Mouse (Mus musculus): Measurements from ENCODE around the gene Smchd1. TPM values are rescaled to one million over a fixed set of nuclear protein-coding genes. Genes with fewer than 3 reads are reported as not detected.

The Smchd1 gene
- total and polyA plus RNA-seq, 2 experiments from 2014 or later: 33.9 to 42.2 TPM

- no peak overlapping the region for H3K9ac ChIP-seq (replicated peaks; ENCODE audit: low read length)
- WGBS: 80% methylated on average over 4 of the region's 4 CpGs
- peaks cover 12% of the 10 kb centered on the region; the same call in 1 of the 2 replicates for H3K27me3 ChIP-seq (ENCODE audit: insufficient read depth, low read length)
- no peak for TF ChIP-seq CTCF (IDR thresholded peaks at IDR 0.05; ENCODE audit: low read depth)
- H3K4me1 ChIP-seq (ENCODE audit: insufficient read depth, low read length): peaks cover 6% of the 10 kb centered on the region
- DNase-seq (ENCODE audit: low spot score) (no peak), ATAC-seq (no peak)
- no peak overlapping the region for H3K4me3 ChIP-seq (ENCODE audit: low read length)
- no peak overlapping the region for H3K4me2 ChIP-seq (ENCODE audit: low read depth, low read length)
- H3K9me3 ChIP-seq (ENCODE audit: low read length): no peaks in the 10 kb centered on the region
- H3K36me3 ChIP-seq (ENCODE audit: insufficient read depth, low read length): no peaks in the 10 kb centered on the region
- no peak overlapping the region for H3K27ac ChIP-seq
These were observed 160.8 kb downstream of the Smchd1 start for GRCm38 (mm10) chr17:71314315-71314714.

DNA sequence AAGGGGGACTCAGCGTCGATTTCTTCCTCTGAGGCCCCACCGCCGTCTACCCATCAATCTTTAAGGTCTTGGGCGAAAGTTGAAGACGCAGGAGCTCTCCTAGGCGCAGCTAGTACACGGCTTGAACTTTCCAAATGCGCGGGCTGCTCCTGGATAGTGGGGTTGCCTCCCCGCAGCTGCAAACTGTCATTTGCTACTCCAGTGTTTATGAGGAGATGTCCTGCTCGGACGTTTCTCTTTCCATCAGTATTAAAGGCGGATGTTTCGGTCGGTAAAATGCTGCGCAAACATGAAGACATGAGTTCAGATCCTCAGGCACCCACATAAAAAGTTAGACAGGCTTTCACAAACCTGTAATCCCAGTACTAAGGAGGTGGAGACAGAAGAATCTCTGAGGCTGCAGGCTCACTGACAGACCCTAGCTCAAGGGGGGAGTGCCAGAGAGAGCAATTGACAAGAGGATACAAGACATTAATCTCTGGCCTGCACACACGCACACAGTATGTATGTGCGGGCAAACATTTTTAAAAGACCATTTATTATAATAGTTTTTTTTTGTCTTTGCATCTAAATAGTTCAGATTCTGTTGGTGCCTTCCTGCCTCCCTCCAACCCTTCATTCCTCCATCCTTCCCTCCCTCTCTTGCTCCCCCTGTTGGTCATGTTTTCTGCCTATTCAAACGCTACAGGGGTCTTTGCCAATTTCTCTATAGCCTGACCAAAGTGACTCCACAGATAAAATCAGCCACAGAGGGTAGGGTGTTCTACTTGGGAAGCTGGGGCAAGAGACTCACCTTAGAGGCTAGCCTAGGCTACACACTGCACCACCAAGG, 163.6 kb downstream of the Smchd1 start, which contains the start of gene Emilin2:
Emilin2 (minus strand) TSS at position 639 of the 832 bp plus-strand sequence.
- WGBS: 11% methylated on average over 20 of the region's 20 CpGs
- peak within 1 kb of the TSS; percentile 61 for H3K4me3 ChIP-seq (ENCODE audit: low read length)
- H3K27me3 ChIP-seq (ENCODE audit: insufficient read depth, low read length): peaks cover 12% of the 10 kb centered on the region; the same call in 1 of the 2 replicates
- H3K27ac ChIP-seq: no peak within 1 kb of the TSS
- peak within 1 kb of the TSS; percentile 52 for H3K9ac ChIP-seq (replicated peaks; ENCODE audit: low read length)
- peaks cover 6% of the 10 kb centered on the region for H3K4me1 ChIP-seq (ENCODE audit: insufficient read depth, low read length)
- peak within 1 kb of the TSS; percentile 100 for H3K4me2 ChIP-seq (ENCODE audit: low read depth, low read length)
- peak; percentile 40 for DNase-seq (ENCODE audit: low spot score)
- no peaks in the 10 kb centered on the region for H3K9me3 ChIP-seq (ENCODE audit: low read length)
- no peaks in the 10 kb centered on the region for H3K36me3 ChIP-seq (ENCODE audit: insufficient read depth, low read length)
- no peak for ATAC-seq
- peak; percentile 56 for TF ChIP-seq CTCF (IDR thresholded peaks at IDR 0.05; ENCODE audit: low read depth)

DNA sequence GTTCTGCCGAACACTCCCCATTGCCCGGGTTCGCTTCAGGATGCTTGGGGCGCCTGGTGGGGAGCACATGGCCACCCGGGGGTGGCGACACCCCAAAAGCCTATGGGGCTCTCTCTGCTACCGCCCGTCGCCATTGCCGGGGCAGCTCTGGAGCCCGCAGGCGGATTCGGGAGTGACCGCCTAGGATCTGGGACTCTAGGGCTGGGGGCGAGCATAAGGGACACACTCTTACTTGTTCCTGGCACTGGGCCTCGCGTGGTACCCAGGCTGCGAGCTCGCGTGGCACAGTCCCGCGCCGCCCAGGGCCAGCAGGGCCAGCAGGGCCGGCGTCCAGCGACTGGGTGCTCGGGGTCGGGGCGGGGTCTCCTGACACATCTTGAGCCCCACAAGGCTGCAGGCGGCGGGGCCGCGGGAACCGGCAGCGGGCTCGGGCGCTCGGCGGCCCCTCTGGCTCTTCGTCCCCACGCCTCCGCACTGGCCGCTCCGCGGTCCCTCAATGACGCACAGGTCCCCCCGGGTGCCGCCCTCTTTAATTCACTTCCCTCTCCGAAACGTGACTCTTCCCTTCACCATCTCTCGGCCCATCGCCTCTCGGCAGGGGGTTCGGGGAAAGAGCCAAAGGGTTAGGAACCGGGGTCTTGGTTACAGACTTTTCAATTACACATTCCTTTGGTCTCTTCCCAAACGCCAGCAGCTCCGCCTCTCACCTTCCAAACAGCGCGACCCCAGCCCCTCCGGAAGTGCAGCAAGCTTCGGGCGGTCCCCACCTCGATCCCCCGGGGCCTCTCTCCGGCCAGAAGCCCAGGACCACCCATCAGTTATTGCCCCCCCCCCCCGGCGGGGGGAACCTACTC, 164.4 kb downstream of the Smchd1 start:
- Histone ChIP-seq H3K4me3 (ENCODE audit: low read length) (peak overlapping the region; percentile 61), H3K9ac (replicated peaks; ENCODE audit: low read length) (peak overlapping the region; percentile 52), H3K4me1 (ENCODE audit: insufficient read depth, low read length) (peaks cover 6% of the 10 kb centered on the region), H3K27me3 (ENCODE audit: insufficient read depth, low read length) (peaks cover 12% of the 10 kb centered on the region; the same call in 1 of the 2 replicates), H3K27ac (no peak overlapping the region), H3K4me2 (ENCODE audit: low read depth, low read length) (peak overlapping the region; percentile 100), H3K36me3 (ENCODE audit: insufficient read depth, low read length) (no peaks in the 10 kb centered on the region), H3K9me3 (ENCODE audit: low read length) (no peaks in the 10 kb centered on the region)
- peak; percentile 59 for ATAC-seq
- peak; percentile 18 for DNase-seq (ENCODE audit: low spot score)
- WGBS: under 1% methylated on average over 61 of the region's 67 CpGs
- no peak for TF ChIP-seq CTCF (IDR thresholded peaks at IDR 0.05; ENCODE audit: low read depth)

- DNase-seq (ENCODE audit: low spot score) (peak; percentile 18), ATAC-seq (no peak; the same call in 1 of the 2 replicates)
- no peak for TF ChIP-seq CTCF (IDR thresholded peaks at IDR 0.05; ENCODE audit: low read depth)
- Histone ChIP-seq H3K27me3 (ENCODE audit: insufficient read depth, low read length) (peaks cover 12% of the 10 kb centered on the region; the same call in 1 of the 2 replicates), H3K4me2 (ENCODE audit: low read depth, low read length) (peak overlapping the region; percentile 100), H3K4me3 (ENCODE audit: low read length) (peak overlapping the region; percentile 61), H3K9me3 (ENCODE audit: low read length) (no peaks in the 10 kb centered on the region), H3K27ac (no peak overlapping the region), H3K36me3 (ENCODE audit: insufficient read depth, low read length) (no peaks in the 10 kb centered on the region), H3K4me1 (ENCODE audit: insufficient read depth, low read length) (peaks cover 6% of the 10 kb centered on the region), H3K9ac (replicated peaks; ENCODE audit: low read length) (peak overlapping the region; percentile 52)
- 4% methylated on average over 23 of the region's 23 CpGs for WGBS
These were observed 165.2 kb downstream of the Smchd1 start for GRCm38 (mm10) chr17:71309711-71310485.

DNA sequence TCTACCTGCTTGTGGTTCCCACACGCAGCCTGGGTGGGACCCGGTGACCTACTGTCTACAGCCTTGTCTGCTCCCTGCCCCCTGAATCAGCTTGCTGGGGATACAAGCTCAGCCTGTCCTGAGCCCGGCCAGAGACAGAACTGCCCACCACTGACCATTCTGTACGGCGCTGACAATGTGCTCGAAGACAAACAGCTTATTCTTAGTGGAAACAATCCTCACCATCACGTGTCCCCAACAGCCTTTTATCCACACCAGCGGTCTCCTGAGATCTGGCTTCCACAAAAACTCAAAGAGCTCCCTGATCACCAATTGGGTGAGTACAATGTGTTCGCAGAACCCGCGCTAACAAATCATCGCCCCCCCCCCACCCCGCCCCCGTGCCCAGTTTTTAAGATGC, 166.0 kb downstream of the Smchd1 start:
- ATAC-seq: no peak
- WGBS: 13% methylated on average over 14 of the region's 14 CpGs
- no peak overlapping the region for H3K27ac ChIP-seq
- peak overlapping the region; percentile 100 for H3K4me2 ChIP-seq (ENCODE audit: low read depth, low read length)
- peaks cover 12% of the 10 kb centered on the region; the same call in 1 of the 2 replicates for H3K27me3 ChIP-seq (ENCODE audit: insufficient read depth, low read length)
- H3K4me3 ChIP-seq (ENCODE audit: low read length): no peak overlapping the region
- DNase-seq (ENCODE audit: low spot score): no peak
- peaks cover 6% of the 10 kb centered on the region for H3K4me1 ChIP-seq (ENCODE audit: insufficient read depth, low read length)
- H3K36me3 ChIP-seq (ENCODE audit: insufficient read depth, low read length): no peaks in the 10 kb centered on the region
- H3K9ac ChIP-seq (replicated peaks; ENCODE audit: low read length): no peak overlapping the region
- TF ChIP-seq CTCF (IDR thresholded peaks at IDR 0.05; ENCODE audit: low read depth): no peak
- no peaks in the 10 kb centered on the region for H3K9me3 ChIP-seq (ENCODE audit: low read length)

DNA sequence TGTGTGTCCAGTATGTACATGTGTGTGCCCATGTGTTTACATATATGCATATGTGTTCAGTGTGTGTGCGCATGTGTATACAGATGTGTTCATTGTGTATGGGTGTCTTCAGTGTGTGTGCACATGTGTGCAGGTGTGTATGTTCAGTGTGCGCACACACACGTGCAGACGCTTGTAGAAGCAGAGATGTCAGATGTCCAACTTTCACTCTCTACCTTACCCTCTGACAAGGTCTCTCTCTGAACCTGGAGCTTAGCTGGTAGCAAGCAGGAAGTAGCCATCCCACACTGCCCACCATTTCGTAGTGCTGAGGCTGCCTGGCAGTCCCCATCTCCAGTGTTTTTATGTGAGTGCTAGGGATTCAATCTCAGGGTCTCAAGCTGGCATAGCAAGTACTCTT, 166.8 kb downstream of the Smchd1 start:
- Histone ChIP-seq H3K4me2 (ENCODE audit: low read depth, low read length) (no peak overlapping the region), H3K27me3 (ENCODE audit: insufficient read depth, low read length) (peaks cover 12% of the 10 kb centered on the region; the same call in 1 of the 2 replicates), H3K4me1 (ENCODE audit: insufficient read depth, low read length) (peaks cover 6% of the 10 kb centered on the region), H3K9ac (replicated peaks; ENCODE audit: low read length) (no peak overlapping the region), H3K27ac (no peak overlapping the region), H3K9me3 (ENCODE audit: low read length) (no peaks in the 10 kb centered on the region), H3K4me3 (ENCODE audit: low read length) (no peak overlapping the region), H3K36me3 (ENCODE audit: insufficient read depth, low read length) (no peaks in the 10 kb centered on the region)
- no peak for DNase-seq (ENCODE audit: low spot score)
- WGBS: 97% methylated on average over 5 of the region's 5 CpGs
- ATAC-seq: no peak
- TF ChIP-seq CTCF (IDR thresholded peaks at IDR 0.05; ENCODE audit: low read depth): no peak
